Mouse (Mus musculus): ENCODE results near the gene March10.

DNA sequence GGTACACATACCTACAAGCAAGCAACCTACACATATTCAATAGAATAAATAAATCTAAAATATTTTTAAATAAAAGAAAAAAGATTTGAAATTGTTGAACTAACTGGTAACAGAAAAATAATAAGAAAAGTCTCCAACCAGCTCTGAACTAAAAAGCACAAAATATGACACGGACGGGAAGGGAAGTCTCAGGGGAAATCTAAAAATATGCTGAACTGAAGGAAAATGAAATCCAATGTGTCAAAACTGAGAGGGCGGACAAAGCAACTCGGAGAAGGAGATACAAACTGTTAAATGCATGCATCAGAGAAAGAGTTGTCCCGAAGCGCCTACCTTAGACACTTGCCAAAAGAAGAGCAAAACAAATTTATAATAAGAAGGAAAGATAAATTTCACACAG lies 28.9 kb upstream of the March10 start:
- TF ChIP-seq CTCF (IDR thresholded peaks at IDR 0.05; ENCODE audit: low read depth) (no peak), EP300 (IDR thresholded peaks at IDR 0.05; ENCODE audit: low read depth) (no peak)

Data from liver, embryonic 14.5 days (tissue).